Mouse (Mus musculus) lung, postnatal 0 days (tissue): ENCODE data around the gene Ccdc34. TPM values are rescaled to one million over a fixed set of nuclear protein-coding genes. Genes with fewer than 3 reads are reported as not detected.
"Not testable (repeated sequence)": the region's sequence is repeated elsewhere in the genome, so short reads cannot be mapped to it uniquely, and the experiment has no call there.

Experiments used
- ATAC-seq: fragments of 200-750 bp; cut with Nextera tagmentation; 2 replicates; pipeline ENCODE4 v1.8.0; 2017; ENCODE audit warnings: moderate library complexity
- DNase-seq: peaks from one replicate; pipeline ENCODE4 v3.0.0-alpha.2; 2016; ENCODE audit warnings: low spot score
- H3K27ac ChIP-seq: fragments of 300-500 bp; sonication (generic); 2 replicates; pipeline ENCODE4 v1.5.1; 2014; ENCODE audit warnings: antibody characterized with exemption, mild to moderate bottlenecking, low read length, mixed read lengths
- H3K27me3 ChIP-seq: fragments of 300-500 bp; sonication (generic); replicated peaks from 2 replicates; pipeline ENCODE4 v1.6.1; 2014; ENCODE audit warnings: low read length, mixed read lengths; ENCODE audit not compliant: insufficient read depth
- H3K36me3 ChIP-seq: fragments of 300-500 bp; sonication (generic); 2 replicates; pipeline ENCODE4 v1.6.1; 2014; ENCODE audit warnings: low read length, mixed read lengths; ENCODE audit not compliant: insufficient read depth
- H3K4me1 ChIP-seq: fragments of 300-500 bp; sonication (generic); 2 replicates; pipeline ENCODE4 v1.6.1; 2014; ENCODE audit warnings: antibody characterized with exemption, low read depth, low read length, mixed read lengths; ENCODE audit not compliant: insufficient read depth
- H3K4me2 ChIP-seq: fragments of 300-500 bp; sonication (generic); replicated peaks from 2 replicates; pipeline ENCODE4 v1.6.1; 2014; ENCODE audit warnings: low read depth, mild to moderate bottlenecking, low read length, moderate library complexity, mixed read lengths
- H3K4me3 ChIP-seq: fragments of 300-500 bp; sonication (generic); 2 replicates; pipeline ENCODE4 v1.5.1; 2014; ENCODE audit warnings: low read depth, low read length
- H3K9ac ChIP-seq: fragments of 300-500 bp; sonication (generic); replicated peaks from 2 replicates; pipeline ENCODE4 v1.6.1; 2014; ENCODE audit warnings: low read depth, mild to moderate bottlenecking
- H3K9me3 ChIP-seq: fragments of 300-500 bp; sonication (generic); 2 replicates; pipeline ENCODE4 v1.6.1; 2016; ENCODE audit warnings: low read length, mixed read lengths
- CTCF ChIP-seq: IDR thresholded peaks from 2 replicates; pipeline ENCODE4 v1.5.1; 2016; ENCODE audit warnings: antibody characterized with exemption, mild to moderate bottlenecking
- EP300 ChIP-seq: IDR thresholded peaks from 2 replicates; pipeline ENCODE4 v1.6.1; 2016; ENCODE audit warnings: antibody characterized with exemption, mild to moderate bottlenecking, control low read depth
- WGBS: fragments of 180-500 bp; shearing (Covaris S2); extraction: QIAGEN DNeasy Blood & Tissue Kit; methylation state at CpG from one replicate; pipeline ENCODE4 v1.1.7; 2014; 5-methylcytosine and 5-hydroxymethylcytosine counted together
- polyA plus RNA-seq: library from polyadenylated mRNA; unstranded; fragments of >200 nt; fragmentation: Nextera tagmentation; extraction: Ambion mirVana; gene quantifications from 2 replicates; pipeline ENCODE4 v1.2.1, GENCODE M21; 2015

The Ccdc34 gene
- polyA plus RNA-seq, 1 experiment from 2014 or later: 10.4 TPM

- Histone ChIP-seq H3K9ac (no peak overlapping the region), H3K27me3 (no peaks in the 10 kb centered on the region), H3K9me3 (no peaks in the 10 kb centered on the region), H3K36me3 (no peaks in the 10 kb centered on the region), H3K27ac (no peak overlapping the region), H3K4me1 (no peaks in the 10 kb centered on the region), H3K4me2 (no peak overlapping the region), H3K4me3 (no peak overlapping the region)
- ATAC-seq (no peak), DNase-seq (no peak)
- TF ChIP-seq EP300 (no peak), CTCF (no peak)
- WGBS: 65% methylated on average over 3 of the region's 3 CpGs
Measured at GRCm38 (mm10) chr2:110133356-110134115, 115.9 kb downstream of the Ccdc34 start.

- no peak for DNase-seq
- WGBS: 52% methylated on average over 2 of the region's 2 CpGs
- H3K27ac ChIP-seq: no peak overlapping the region
Measured at GRCm38 (mm10) chr2:110134765-110135594, 117.4 kb downstream of the Ccdc34 start.

GRCm38 (mm10) chr2:110137291-110137690 is 119.7 kb downstream of the Ccdc34 start:
- no peak overlapping the region for H3K9ac ChIP-seq
- no peak overlapping the region for H3K4me3 ChIP-seq
- no peaks in the 10 kb centered on the region for H3K36me3 ChIP-seq
- 75% methylated on average over 1 of the region's 1 CpGs for WGBS
- H3K4me1 ChIP-seq: no peaks in the 10 kb centered on the region
- H3K27ac ChIP-seq: no peak overlapping the region
- H3K9me3 ChIP-seq: no peaks in the 10 kb centered on the region
- DNase-seq (no peak), ATAC-seq (no peak)
- TF ChIP-seq CTCF: no peak
- no peak for TF ChIP-seq EP300
- no peak overlapping the region for H3K4me2 ChIP-seq
- H3K27me3 ChIP-seq: no peaks in the 10 kb centered on the region

More at GRCm38 (mm10) chr2:110134765-110135594, 117.4 kb downstream of the Ccdc34 start:
- no peaks in the 10 kb centered on the region for H3K4me1 ChIP-seq
- no peaks in the 10 kb centered on the region for H3K36me3 ChIP-seq
- H3K27me3 ChIP-seq: no peaks in the 10 kb centered on the region
- no peak overlapping the region for H3K4me2 ChIP-seq
- no peak overlapping the region for H3K4me3 ChIP-seq
- no peak for TF ChIP-seq CTCF
- no peak for TF ChIP-seq EP300
- H3K9ac ChIP-seq: no peak overlapping the region
- ATAC-seq: no peak
- no peaks in the 10 kb centered on the region for H3K9me3 ChIP-seq

GRCm38 (mm10) chr2:110138096-110138495 is 120.5 kb downstream of the Ccdc34 start:
- ATAC-seq (no peak), DNase-seq (no peak)
- H3K27ac ChIP-seq: no peak overlapping the region
- no peak overlapping the region for H3K9ac ChIP-seq
- no peak for TF ChIP-seq EP300
- no peak for TF ChIP-seq CTCF
- H3K9me3 ChIP-seq: no peaks in the 10 kb centered on the region
- WGBS: 94% methylated on average over 1 of the region's 1 CpGs
- H3K4me1 ChIP-seq: no peaks in the 10 kb centered on the region
- no peaks in the 10 kb centered on the region for H3K36me3 ChIP-seq
- no peak overlapping the region for H3K4me3 ChIP-seq
- H3K4me2 ChIP-seq: no peak overlapping the region
- H3K27me3 ChIP-seq: no peaks in the 10 kb centered on the region

GRCm38 (mm10) chr2:110147980-110148379 is 130.4 kb downstream of the Ccdc34 start:
- not testable (repeated sequence) for H3K4me3 ChIP-seq, H3K36me3 ChIP-seq, H3K9me3 ChIP-seq, H3K27ac ChIP-seq, H3K27me3 ChIP-seq, H3K4me1 ChIP-seq, H3K9ac ChIP-seq, DNase-seq, ATAC-seq, H3K4me2 ChIP-seq

- H3K4me1 ChIP-seq: no peaks in the 10 kb centered on the region
- no peaks in the 10 kb centered on the region for H3K27me3 ChIP-seq
- no peak overlapping the region for H3K4me2 ChIP-seq
- ATAC-seq: no peak
- no peaks in the 10 kb centered on the region for H3K36me3 ChIP-seq
- DNase-seq: no peak
- no peaks in the 10 kb centered on the region for H3K9me3 ChIP-seq
- TF ChIP-seq EP300: no peak
- TF ChIP-seq CTCF: no peak
- no peak overlapping the region for H3K4me3 ChIP-seq
- no peak overlapping the region for H3K9ac ChIP-seq
- H3K27ac ChIP-seq: no peak overlapping the region
Measured at GRCm38 (mm10) chr2:110149246-110149645, 131.6 kb downstream of the Ccdc34 start.
